Mouse (Mus musculus): ENCODE measurements around the gene Cbx3. TPM values are rescaled to one million over a fixed set of nuclear protein-coding genes. Genes with fewer than 3 reads are reported as not detected.

Gene Cbx3
- polyA plus RNA-seq, 1 experiment: 4.7 TPM

DNA sequence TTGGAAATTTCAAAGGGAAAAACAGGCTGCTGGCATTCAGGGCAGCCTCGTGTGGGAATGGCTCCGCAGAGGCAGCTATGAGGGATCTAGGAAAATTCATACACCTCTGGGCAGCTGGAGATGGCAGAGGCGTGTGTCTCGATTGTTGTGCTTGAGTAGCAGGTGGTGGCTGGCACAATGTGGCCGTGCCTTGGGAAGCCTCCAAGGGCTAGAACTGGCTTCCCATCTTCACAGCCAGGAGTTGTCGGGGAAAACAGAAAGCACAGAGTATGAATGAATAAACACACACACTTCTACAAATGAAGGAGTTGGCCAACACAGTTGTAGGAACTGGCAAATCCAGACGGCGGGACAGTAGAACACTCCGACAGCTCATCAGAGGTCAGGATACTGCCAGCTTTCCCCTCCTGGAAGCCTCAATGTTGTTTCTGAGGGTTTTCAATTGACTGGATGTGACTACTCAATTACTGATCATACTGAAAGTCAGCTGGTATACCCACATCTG, 31.3 kb upstream of the Cbx3 start:
- Histone ChIP-seq H3K27me3 (ENCODE audit: control insufficient read depth, insufficient read depth, low read length) (no peaks in the 10 kb centered on the region), H3K4me1 (ENCODE audit: control insufficient read depth, insufficient read depth, insufficient read length) (no peaks in the 10 kb centered on the region), H3K36me3 (ENCODE audit: control insufficient read depth, insufficient read depth, low read length) (no peaks in the 10 kb centered on the region), H3K4me3 (ENCODE audit: extremely low read depth, insufficient read depth, insufficient read length) (no peak overlapping the region), H3K27ac (ENCODE audit: insufficient read depth, low read length) (no peak overlapping the region)
- DNase-seq (ENCODE audit: low read depth in 1 of 2, low spot score in 2 of 2): no peak
- whole genome bisulfite sequencing: 93% methylated on average over 9 of the region's 9 CpGs
- TF ChIP-seq POLR2A (IDR thresholded peaks at IDR 0.05; ENCODE audit: low read depth, low read length) (no peak), CTCF (IDR thresholded peaks at IDR 0.05; ENCODE audit: extremely low read depth, insufficient read depth, insufficient read length, insufficient replicate concordance) (no peak)

- no peaks in the 10 kb centered on the region for H3K4me1 ChIP-seq (ENCODE audit: control insufficient read depth, insufficient read depth, insufficient read length)
- no peaks in the 10 kb centered on the region for H3K36me3 ChIP-seq (ENCODE audit: control insufficient read depth, insufficient read depth, low read length)
- no peaks in the 10 kb centered on the region for H3K27me3 ChIP-seq (ENCODE audit: control insufficient read depth, insufficient read depth, low read length)
- H3K27ac ChIP-seq (ENCODE audit: insufficient read depth, low read length): no peak overlapping the region
- DNase-seq (ENCODE audit: low read depth in 1 of 2, low spot score in 2 of 2): no peak
- 72% methylated on average over 9 of the region's 9 CpGs for WGBS
- no peak overlapping the region for H3K4me3 ChIP-seq (ENCODE audit: extremely low read depth, insufficient read depth, insufficient read length)
- TF ChIP-seq CTCF (IDR thresholded peaks at IDR 0.05; ENCODE audit: extremely low read depth, insufficient read depth, insufficient read length, insufficient replicate concordance): no peak
- no peak for TF ChIP-seq POLR2A (IDR thresholded peaks at IDR 0.05; ENCODE audit: low read depth, low read length)
Measured at GRCm38 (mm10) chr6:51442191-51442835, 27.8 kb upstream of the Cbx3 start.

GRCm38 (mm10) chr6:51452927-51453503, 17.1 kb upstream of the Cbx3 start:
- TF ChIP-seq CTCF (IDR thresholded peaks at IDR 0.05; ENCODE audit: extremely low read depth, insufficient read depth, insufficient read length, insufficient replicate concordance): no peak
- no peak for TF ChIP-seq POLR2A (IDR thresholded peaks at IDR 0.05; ENCODE audit: low read depth, low read length)
- Histone ChIP-seq H3K27me3 (ENCODE audit: control insufficient read depth, insufficient read depth, low read length) (no peaks in the 10 kb centered on the region), H3K4me3 (ENCODE audit: extremely low read depth, insufficient read depth, insufficient read length) (no peak overlapping the region), H3K4me1 (ENCODE audit: control insufficient read depth, insufficient read depth, insufficient read length) (no peaks in the 10 kb centered on the region), H3K27ac (ENCODE audit: insufficient read depth, low read length) (no peak overlapping the region), H3K36me3 (ENCODE audit: control insufficient read depth, insufficient read depth, low read length) (0 out of 2 replicates have a peak, but pooled peaks cover 1% of the 10 kb centered on the region)
- no peak for DNase-seq (ENCODE audit: low read depth in 1 of 2, low spot score in 2 of 2)
- WGBS: 74% methylated on average over 7 of the region's 7 CpGs

DNA sequence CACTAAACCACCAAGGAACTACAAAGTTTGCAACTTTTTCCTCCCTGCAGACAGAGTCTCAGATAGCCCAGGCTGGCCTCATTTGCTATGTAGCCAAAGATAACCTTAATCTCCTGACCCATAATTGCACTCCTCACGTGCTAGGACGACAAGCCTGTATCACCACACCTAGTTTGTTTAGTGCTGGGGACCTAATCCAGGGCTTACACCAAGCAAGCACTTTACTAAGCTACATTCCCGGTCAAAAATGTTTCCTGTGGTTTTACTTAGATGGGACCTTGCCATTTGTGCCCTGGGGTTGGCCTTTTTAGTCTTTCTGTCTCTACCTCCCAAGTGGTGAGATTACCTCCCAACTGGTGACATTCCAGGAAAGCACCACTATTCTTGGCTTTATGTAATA, 15.2 kb upstream of the Cbx3 start:
- WGBS: 51% methylated on average over 3 of the region's 3 CpGs
- Histone ChIP-seq H3K4me3 (ENCODE audit: extremely low read depth, insufficient read depth, insufficient read length) (no peak overlapping the region), H3K4me1 (ENCODE audit: control insufficient read depth, insufficient read depth, insufficient read length) (no peaks in the 10 kb centered on the region), H3K27me3 (ENCODE audit: control insufficient read depth, insufficient read depth, low read length) (no peaks in the 10 kb centered on the region), H3K36me3 (ENCODE audit: control insufficient read depth, insufficient read depth, low read length) (peaks cover 14% of the 10 kb centered on the region), H3K27ac (ENCODE audit: insufficient read depth, low read length) (no peak overlapping the region)
- TF ChIP-seq CTCF (IDR thresholded peaks at IDR 0.05; ENCODE audit: extremely low read depth, insufficient read depth, insufficient read length, insufficient replicate concordance): no peak
- no peak for DNase-seq (ENCODE audit: low read depth in 1 of 2, low spot score in 2 of 2)

- TF ChIP-seq CTCF (IDR thresholded peaks at IDR 0.05; ENCODE audit: extremely low read depth, insufficient read depth, insufficient read length, insufficient replicate concordance) (no peak), POLR2A (IDR thresholded peaks at IDR 0.05; ENCODE audit: low read depth, low read length) (no peak)
Measured at GRCm38 (mm10) chr6:51456198-51456597, 14.0 kb upstream of the Cbx3 start.

GRCm38 (mm10) chr6:51457283-51457682, 12.9 kb upstream of the Cbx3 start:
- Histone ChIP-seq H3K27ac (ENCODE audit: insufficient read depth, low read length) (no peak overlapping the region), H3K27me3 (ENCODE audit: control insufficient read depth, insufficient read depth, low read length) (no peaks in the 10 kb centered on the region), H3K4me3 (ENCODE audit: extremely low read depth, insufficient read depth, insufficient read length) (no peak overlapping the region; the same call in 1 of the 2 replicates), H3K36me3 (ENCODE audit: control insufficient read depth, insufficient read depth, low read length) (peaks cover 29% of the 10 kb centered on the region), H3K4me1 (ENCODE audit: control insufficient read depth, insufficient read depth, insufficient read length) (no peaks in the 10 kb centered on the region)
- TF ChIP-seq CTCF (IDR thresholded peaks at IDR 0.05; ENCODE audit: extremely low read depth, insufficient read depth, insufficient read length, insufficient replicate concordance) (no peak), POLR2A (IDR thresholded peaks at IDR 0.05; ENCODE audit: low read depth, low read length) (no peak)
- WGBS: 66% methylated on average over 3 of the region's 3 CpGs
- DNase-seq (ENCODE audit: low read depth in 1 of 2, low spot score in 2 of 2): no peak

More at GRCm38 (mm10) chr6:51456198-51456597, 14.0 kb upstream of the Cbx3 start:
- Histone ChIP-seq H3K36me3 (ENCODE audit: control insufficient read depth, insufficient read depth, low read length) (peaks cover 20% of the 10 kb centered on the region), H3K4me1 (ENCODE audit: control insufficient read depth, insufficient read depth, insufficient read length) (no peaks in the 10 kb centered on the region), H3K27me3 (ENCODE audit: control insufficient read depth, insufficient read depth, low read length) (no peaks in the 10 kb centered on the region), H3K4me3 (ENCODE audit: extremely low read depth, insufficient read depth, insufficient read length) (no peak overlapping the region), H3K27ac (ENCODE audit: insufficient read depth, low read length) (no peak overlapping the region)
- no peak for DNase-seq (ENCODE audit: low read depth in 1 of 2, low spot score in 2 of 2)
- 63% methylated on average over 1 of the region's 1 CpGs for WGBS
